Mouse (Mus musculus) midbrain, embryonic 12.5 days (tissue): Measurements from ENCODE around the gene Sel1l. TPM values are rescaled to one million over a fixed set of nuclear protein-coding genes. Genes with fewer than 3 reads are reported as not detected.

Experiments used
- microRNA-seq: library from miRNA; unstranded; fragments of <30 nt; microRNA quantifications from one replicate; pipeline ENCODE4, GENCODE M21; 2017
- polyA plus RNA-seq: library from polyadenylated mRNA; unstranded; fragments of >200 nt; fragmentation: Nextera tagmentation; extraction: Ambion mirVana; gene quantifications from 2 replicates; pipeline ENCODE4 v1.2.1, GENCODE M21; 2016

The Sel1l gene
- polyA plus RNA-seq, 1 experiment from 2014 or later, result 74.3 TPM

Small RNAs within 50 kb of the gene (microRNA-seq; reads per million reads assigned to microRNA genes)
- not detected for gene Gm22015

Other genes with a start within 250 kb of the Sel1l start
- 6.0 and 8.0 TPM in 2 replicates for gene Ston2, start 60.8 kb downstream of the Sel1l start, polyA plus RNA-seq